Comparison of ENCODE assay signal across 8 mouse cellular contexts in the genomic region with DNA sequence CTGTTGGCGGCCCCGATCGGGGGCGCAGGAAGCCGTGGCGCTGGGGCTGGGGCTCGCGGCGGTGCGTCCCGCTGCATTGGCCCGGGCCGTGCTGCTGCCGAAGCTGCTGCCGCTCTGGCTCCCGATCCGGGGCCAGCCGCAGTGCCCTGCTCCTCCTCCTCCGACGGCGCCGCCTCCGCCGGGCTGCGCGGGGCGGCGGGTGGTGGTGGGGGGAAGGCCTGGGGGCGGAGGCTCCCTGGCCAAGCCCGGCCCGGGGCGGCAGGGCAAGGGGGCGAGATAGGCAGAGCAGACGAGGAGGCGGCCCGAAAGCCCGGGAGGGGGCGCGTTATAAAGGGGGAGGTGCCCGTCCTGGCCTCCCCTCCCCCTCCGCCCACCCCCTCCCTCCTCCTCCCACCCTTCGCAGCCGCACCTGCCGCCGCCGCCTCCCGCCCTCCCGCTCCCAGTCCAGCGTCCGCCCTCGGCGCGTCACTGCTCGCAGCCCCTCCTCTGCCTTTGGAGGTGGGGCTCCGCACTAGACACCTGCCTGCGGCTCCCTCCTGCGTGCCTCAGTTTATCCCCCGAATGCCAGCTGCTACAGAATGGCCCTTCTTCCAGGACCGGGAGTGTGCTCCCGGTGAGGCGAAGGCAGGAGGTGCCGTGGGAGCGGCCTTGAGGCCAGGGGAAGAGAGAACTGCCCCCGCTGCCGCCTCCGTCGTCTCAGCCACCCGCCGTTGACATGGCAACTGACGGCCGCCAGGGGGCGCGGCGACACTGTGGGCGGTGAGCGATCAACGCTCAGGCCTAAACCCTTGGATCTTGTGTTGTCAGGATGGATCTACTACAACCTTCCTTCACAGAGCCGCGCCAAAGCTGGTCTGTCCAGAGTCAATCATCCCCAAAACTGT. TPM values are rescaled to one million over a fixed set of nuclear protein-coding genes. Genes with fewer than 3 reads are reported as not detected.
DNase-seq lines count a peak whose midpoint lies in the region; ATAC-seq and TF ChIP-seq lines count a peak whose summit lies in the region.

TSS of gene Cdk9 (minus strand) at position 143 of the 884 bp plus-strand sequence.

- WGBS in heart, embryonic 10.5 days: under 1% methylated on average over 61 of the region's 79 CpGs
- WGBS in kidney, embryonic 15.5 days: 0% methylated on average over 43 of the region's 79 CpGs

- peak; percentile 88 for ATAC-seq in kidney, embryonic 15.5 days (replicated peaks; ENCODE audit: low FRiP score)
- peak; percentile 24 for ATAC-seq in monocyte, adult 5-6 weeks (replicated peaks; ENCODE audit: insufficient number of reproducible peaks, low FRiP score, low TSS enrichment, poor library complexity, severe bottlenecking)

- H3K4me2 ChIP-seq in kidney, embryonic 15.5 days: peak within 1 kb of the TSS; percentile 67

- H3K9ac ChIP-seq in kidney, embryonic 15.5 days: peak within 1 kb of the TSS; percentile 84

- TF ChIP-seq POLR2A in bone marrow macrophage, adult 2 months (IDR thresholded peaks at IDR 0.05; ENCODE audit: borderline replicate concordance, low read depth, low read length): 0 out of 2 replicates have a peak, but pooled peaks have one; percentile 20
- peak; percentile 64 for TF ChIP-seq POLR2A in embryonic fibroblast, embryonic 13.5 days (IDR thresholded peaks at IDR 0.05; ENCODE audit: low read depth, low read length)

- peak within 1 kb of the TSS; percentile 91 for H3K27ac ChIP-seq in bone marrow macrophage, adult 2 months (ENCODE audit: insufficient read depth, low read depth, low read length)
- H3K27ac ChIP-seq in embryonic fibroblast, embryonic 13.5 days (ENCODE audit: insufficient read depth, low read length): peak within 1 kb of the TSS; percentile 97
- peak within 1 kb of the TSS; percentile 98 for H3K27ac ChIP-seq in heart, embryonic 10.5 days
- H3K27ac ChIP-seq in kidney, embryonic 15.5 days: peak within 1 kb of the TSS; percentile 99

- peak; percentile 81 for TF ChIP-seq CTCF in bone marrow macrophage, adult 2 months (IDR thresholded peaks at IDR 0.05; ENCODE audit: low read depth, low read length)
- TF ChIP-seq CTCF in embryonic fibroblast, embryonic 13.5 days (IDR thresholded peaks at IDR 0.05; ENCODE audit: borderline replicate concordance, insufficient read depth, low read length): peak; percentile 99

- H3K27me3 ChIP-seq in heart, embryonic 10.5 days (ENCODE audit: insufficient read depth, poor library complexity, severe bottlenecking): no peaks in the 10 kb centered on the region
- H3K27me3 ChIP-seq in kidney, embryonic 15.5 days: no peaks in the 10 kb centered on the region

- peak; percentile 96 for DNase-seq in A20 (ENCODE audit: low read depth, low spot score)
- DNase-seq in heart, embryonic 10.5 days (ENCODE audit: low spot score): peak; percentile 96
- peak; percentile 94 for DNase-seq in liver
- peak; percentile 92 to 98 for DNase-seq in spleen, postnatal 4 days (ENCODE audit: low spot score in 2 of 2)

- H3K9me3 ChIP-seq in heart, embryonic 10.5 days: no peaks in the 10 kb centered on the region
- no peaks in the 10 kb centered on the region for H3K9me3 ChIP-seq in kidney, embryonic 15.5 days (replicated peaks)

- H3K4me1 ChIP-seq in bone marrow macrophage, adult 2 months (ENCODE audit: control insufficient read depth, insufficient read depth, low read length): peaks cover 33% of the 10 kb centered on the region
- H3K4me1 ChIP-seq in embryonic fibroblast, embryonic 13.5 days (ENCODE audit: control insufficient read depth, insufficient read depth, low read length): peaks cover 17% of the 10 kb centered on the region; the same call in 1 of the 2 replicates
- H3K4me1 ChIP-seq in heart, embryonic 10.5 days: peaks cover 36% of the 10 kb centered on the region
- H3K4me1 ChIP-seq in kidney, embryonic 15.5 days: peaks cover 35% of the 10 kb centered on the region

- H3K4me3 ChIP-seq in bone marrow macrophage, adult 2 months (ENCODE audit: insufficient read depth, low read length): peak within 1 kb of the TSS; percentile 92
- H3K4me3 ChIP-seq in embryonic fibroblast, embryonic 13.5 days (ENCODE audit: insufficient read depth, low read length): peak within 1 kb of the TSS; percentile 89
- H3K4me3 ChIP-seq in heart, embryonic 10.5 days: peak within 1 kb of the TSS; percentile 97
- peak within 1 kb of the TSS; percentile 81 for H3K4me3 ChIP-seq in kidney, embryonic 15.5 days (replicated peaks)

- H3K36me3 ChIP-seq in heart, embryonic 10.5 days: peaks cover 31% of the 10 kb centered on the region
- peaks cover 32% of the 10 kb centered on the region for H3K36me3 ChIP-seq in kidney, embryonic 15.5 days

RNA-seq across cellular contexts. Expression of gene Cdk9, which starts in this region (rescaled TPM):
- polyA plus RNA-seq in bone marrow macrophage, adult 2 months (2012; ENCODE audit: insufficient read depth, insufficient read length, missing spikeins): 192 and 210 TPM in 2 replicates
- 77.9 and 82.0 TPM in 2 replicates for polyA plus RNA-seq in embryonic fibroblast, embryonic 13.5 days (2011; ENCODE audit: insufficient read length, low read depth, missing spikeins)
- polyA plus RNA-seq in heart, embryonic 10.5 days (2016; fragmentation: Nextera tagmentation; extraction: Ambion mirVana): 89.1 and 115 TPM in 2 replicates
- 108 and 118 TPM in 2 replicates for polyA plus RNA-seq in kidney, embryonic 15.5 days (2015; fragmentation: Nextera tagmentation; extraction: Ambion mirVana)
- 83.0 to 107 TPM (median 86.5 TPM) in 3 replicates for total RNA-seq in monocyte, adult 5-6 weeks (2017)

Comparison
In these comparisons a context has a peak if more than half of its experiments do, and no peak if none do; other contexts are left out.
1. Peak in every context shown above with its lines: DNase-seq, ATAC-seq, H3K4me3 ChIP-seq and H3K27ac ChIP-seq.